Mouse (Mus musculus): ENCODE measurements around the gene Vmn2r43. TPM values are rescaled to one million over a fixed set of nuclear protein-coding genes. Genes with fewer than 3 reads are reported as not detected.
"Not testable (repeated sequence)": the region's sequence is repeated elsewhere in the genome, so short reads cannot be mapped to it uniquely, and the experiment has no call there.

Vmn2r43 gene
- total RNA-seq (2014; fragmentation: Nextera tagmentation) (not detected in 2 replicates), total RNA-seq (2017) (0.05 and 0.06 TPM in 2 replicates), polyA plus RNA-seq (2012) (not detected in 2 replicates)

DNA sequence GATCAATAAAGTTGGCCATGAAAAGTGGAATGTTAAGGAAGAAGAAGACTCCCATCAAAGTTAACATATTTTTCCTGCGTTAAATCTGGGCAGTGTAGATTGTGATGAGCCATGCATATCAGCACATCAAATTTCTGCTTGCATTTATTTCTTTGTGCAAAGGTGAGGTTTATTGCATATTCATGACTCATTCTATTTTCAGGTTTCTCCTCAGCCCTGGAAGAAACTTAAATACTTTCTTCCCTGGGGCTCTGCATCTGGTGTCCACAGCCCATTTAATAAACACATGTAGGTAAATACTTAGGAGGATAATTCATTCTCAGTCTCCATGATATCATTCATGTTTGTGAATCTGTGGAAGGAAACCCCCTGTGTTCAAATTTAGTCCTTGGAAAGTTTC is at the start of gene Vmn2r43:
Gene Vmn2r43, minus strand, starts transcription at position 101 of the 400 bp plus-strand sequence.
- H3K9me3 ChIP-seq (replicated peaks); H3K4me3 ChIP-seq (ENCODE audit: low read depth, low read length); DNase-seq (ENCODE audit: low spot score); H3K27me3 ChIP-seq (ENCODE audit: insufficient read depth, low read length); H3K4me1 ChIP-seq (ENCODE audit: insufficient read depth, low read depth, low read length); H3K36me3 ChIP-seq (replicated peaks); ATAC-seq (ENCODE audit: extremely low read depth, insufficient number of reproducible peaks, low FRiP score, poor library complexity, severe bottlenecking): not testable (repeated sequence)

DNA sequence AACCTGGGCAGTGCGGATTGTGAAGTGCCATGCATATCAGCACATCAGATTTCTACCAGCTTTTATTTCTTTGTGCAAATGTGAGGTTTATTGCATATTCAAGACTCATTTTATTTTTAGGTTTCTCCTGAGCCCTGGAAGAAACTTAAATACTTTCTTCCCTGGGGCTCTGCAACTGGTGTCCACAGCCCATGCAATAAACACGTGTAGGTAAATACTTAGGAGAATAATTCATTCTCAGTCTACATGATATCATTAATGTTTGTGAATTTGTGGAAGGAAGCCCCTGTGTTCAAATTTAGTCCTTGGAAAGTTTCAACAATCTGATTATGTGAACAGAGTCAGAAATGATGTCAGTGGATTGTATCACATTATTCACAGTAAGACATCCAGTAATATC is 60.2 kb downstream of the Vmn2r43 start, which contains the start of gene Vmn2r42:
Gene Vmn2r42, minus strand, starts transcription at position 101 of the 400 bp plus-strand sequence.
- not testable (repeated sequence) for H3K27me3 ChIP-seq (ENCODE audit: insufficient read depth, low read length); ATAC-seq (ENCODE audit: extremely low read depth, insufficient number of reproducible peaks, low FRiP score, poor library complexity, severe bottlenecking); H3K4me1 ChIP-seq (ENCODE audit: insufficient read depth, low read depth, low read length); DNase-seq (ENCODE audit: low spot score); H3K9me3 ChIP-seq (replicated peaks); H3K36me3 ChIP-seq (replicated peaks); H3K4me3 ChIP-seq (ENCODE audit: low read depth, low read length)

Other genes starting within 250 kb of the Vmn2r43 start
- not detected in 2 replicates for gene Vmn2r41, start 98.9 kb downstream of the Vmn2r43 start, total RNA-seq (2014; fragmentation: Nextera tagmentation)
- 0.05 TPM in 1 of 2 replicates, not detected in the other for gene Vmn2r41, start 98.9 kb downstream of the Vmn2r43 start, total RNA-seq (2017)
- not detected in 2 replicates for gene Vmn2r41, start 98.9 kb downstream of the Vmn2r43 start, polyA plus RNA-seq (2012)
- not detected in 2 replicates for gene Vmn2r42, start 60.3 kb downstream of the Vmn2r43 start, total RNA-seq (2014; fragmentation: Nextera tagmentation)
- 0.12 and 0.49 TPM in 2 replicates for gene Vmn2r42, start 60.3 kb downstream of the Vmn2r43 start, total RNA-seq (2017)
- not detected in 2 replicates for gene Vmn2r42, start 60.3 kb downstream of the Vmn2r43 start, polyA plus RNA-seq (2012)
- gene Vmn2r44, start 122.7 kb upstream of the Vmn2r43 start, total RNA-seq (2014; fragmentation: Nextera tagmentation), result not detected in 2 replicates
- gene Vmn2r44, start 122.7 kb upstream of the Vmn2r43 start, total RNA-seq (2017), result 0.17 and 0.38 TPM in 2 replicates
- gene Vmn2r44, start 122.7 kb upstream of the Vmn2r43 start, polyA plus RNA-seq (2012), result 0.01 TPM in 1 of 2 replicates, not detected in the other
- not detected in 2 replicates for gene Vmn2r45, start 228.5 kb upstream of the Vmn2r43 start, total RNA-seq (2014; fragmentation: Nextera tagmentation)
- 0.11 TPM in 1 of 2 replicates, not detected in the other for gene Vmn2r45, start 228.5 kb upstream of the Vmn2r43 start, total RNA-seq (2017)
- not detected in 2 replicates for gene Vmn2r45, start 228.5 kb upstream of the Vmn2r43 start, polyA plus RNA-seq (2012)

Measured in G1E (cell line).